Mouse (Mus musculus) heart, embryonic 11.5 days (tissue): Measurements from ENCODE around the gene Ssna1. TPM values are rescaled to one million over a fixed set of nuclear protein-coding genes. Genes with fewer than 3 reads are reported as not detected.

Experiments used
- ATAC-seq: fragments of 200-750 bp; cut with Nextera tagmentation; replicated peaks from 2 replicates; pipeline ENCODE4 v1.8.0; 2017; ENCODE audit warnings: moderate library complexity; ENCODE audit not compliant: insufficient number of reproducible peaks, low FRiP score, low TSS enrichment
- H3K27ac ChIP-seq: fragments of 300-500 bp; sonication (generic); 2 replicates; pipeline ENCODE4 v1.5.1; 2014; ENCODE audit warnings: mild to moderate bottlenecking, low read depth, low read length
- H3K27me3 ChIP-seq: fragments of 300-500 bp; sonication (generic); 2 replicates; pipeline ENCODE4 v1.6.1; 2014; ENCODE audit warnings: mild to moderate bottlenecking, low read length, mixed read lengths; ENCODE audit not compliant: control insufficient read depth, insufficient read depth
- H3K36me3 ChIP-seq: fragments of 300-500 bp; sonication (generic); 2 replicates; pipeline ENCODE4 v1.6.1; 2014; ENCODE audit warnings: mild to moderate bottlenecking, low read length, moderate library complexity, mixed read lengths; ENCODE audit not compliant: control insufficient read depth, insufficient read depth
- H3K4me1 ChIP-seq: fragments of 300-500 bp; sonication (generic); 2 replicates; pipeline ENCODE4 v1.6.1; 2014; ENCODE audit warnings: low read length; ENCODE audit not compliant: control insufficient read depth, insufficient read depth
- H3K4me2 ChIP-seq: fragments of 300-500 bp; sonication (generic); 2 replicates; pipeline ENCODE4 v1.6.1; 2014; ENCODE audit warnings: mild to moderate bottlenecking, moderate library complexity
- H3K4me3 ChIP-seq: fragments of 300-500 bp; sonication (generic); 2 replicates; pipeline ENCODE4 v1.5.1; 2014; ENCODE audit warnings: low read depth, low read length
- H3K9ac ChIP-seq: fragments of 300-500 bp; sonication (generic); 2 replicates; pipeline ENCODE4 v1.6.1; 2014; ENCODE audit warnings: mild to moderate bottlenecking, low read depth, low read length, moderate library complexity
- H3K9me3 ChIP-seq: fragments of 300-500 bp; sonication (generic); replicated peaks from 2 replicates; pipeline ENCODE4 v1.6.1; 2016; ENCODE audit warnings: low read length; ENCODE audit not compliant: control insufficient read depth
- WGBS: fragments of 180-500 bp; shearing (Covaris S2); extraction: QIAGEN DNeasy Blood & Tissue Kit; methylation state at CpG from one replicate; pipeline ENCODE4 v1.1.7; 2014; ENCODE audit not compliant: insufficient replicate concordance; 5-methylcytosine and 5-hydroxymethylcytosine counted together
- polyA plus RNA-seq: library from polyadenylated mRNA; unstranded; fragments of >200 nt; fragmentation: Nextera tagmentation; extraction: Ambion mirVana; gene quantifications from 2 replicates; pipeline ENCODE4 v1.2.1, GENCODE M21; 2014

The Ssna1 gene
- polyA plus RNA-seq, 1 experiment from 2014 or later: 175 TPM

GRCm38 (mm10) chr2:25286837-25287636 is 14.8 kb upstream of the Ssna1 start:
- H3K4me2 ChIP-seq: no peak overlapping the region
- H3K4me1 ChIP-seq: peaks cover 11% of the 10 kb centered on the region; the same call in 1 of the 2 replicates
- H3K27ac ChIP-seq: no peak overlapping the region
- H3K27me3 ChIP-seq: peaks cover 44% of the 10 kb centered on the region
- H3K9ac ChIP-seq: no peak overlapping the region
- 44% methylated on average over 7 of the region's 7 CpGs for WGBS
- H3K9me3 ChIP-seq: no peaks in the 10 kb centered on the region
- H3K36me3 ChIP-seq: peaks cover 11% of the 10 kb centered on the region; the same call in 1 of the 2 replicates
- no peak overlapping the region for H3K4me3 ChIP-seq
- no peak for ATAC-seq

GRCm38 (mm10) chr2:25286314-25286713 is 14.1 kb upstream of the Ssna1 start:
- Histone ChIP-seq H3K9ac (no peak overlapping the region), H3K4me3 (no peak overlapping the region), H3K27me3 (peaks cover 37% of the 10 kb centered on the region), H3K4me2 (no peak overlapping the region), H3K36me3 (peaks cover 15% of the 10 kb centered on the region; the same call in 1 of the 2 replicates), H3K9me3 (no peaks in the 10 kb centered on the region), H3K4me1 (peaks cover 6% of the 10 kb centered on the region; the same call in 1 of the 2 replicates), H3K27ac (no peak overlapping the region)
- 69% methylated on average over 1 of the region's 1 CpGs for WGBS
- no peak for ATAC-seq

GRCm38 (mm10) chr2:25285551-25285950 is 13.3 kb upstream of the Ssna1 start:
- Histone ChIP-seq H3K27ac (no peak overlapping the region), H3K4me2 (no peak overlapping the region), H3K9ac (no peak overlapping the region), H3K36me3 (peaks cover 19% of the 10 kb centered on the region), H3K4me3 (no peak overlapping the region), H3K27me3 (peaks cover 29% of the 10 kb centered on the region), H3K4me1 (peaks cover 6% of the 10 kb centered on the region; the same call in 1 of the 2 replicates), H3K9me3 (no peaks in the 10 kb centered on the region)
- ATAC-seq: no peak
- WGBS: 89% methylated on average over 2 of the region's 2 CpGs

- ATAC-seq: no peak
- no peaks in the 10 kb centered on the region for H3K27me3 ChIP-seq
- H3K36me3 ChIP-seq: peaks cover 45% of the 10 kb centered on the region
- no peaks in the 10 kb centered on the region for H3K4me1 ChIP-seq
- no peak overlapping the region for H3K4me3 ChIP-seq
- no peak overlapping the region for H3K27ac ChIP-seq
- no peak overlapping the region for H3K9ac ChIP-seq
- H3K9me3 ChIP-seq: no peaks in the 10 kb centered on the region
- H3K4me2 ChIP-seq: no peak overlapping the region
- WGBS: 60% methylated on average over 13 of the region's 13 CpGs
Observed at GRCm38 (mm10) chr2:25278928-25279882, 7.0 kb upstream of the Ssna1 start.

- no peak for ATAC-seq
- Histone ChIP-seq H3K27ac (no peak overlapping the region), H3K9ac (peak overlapping the region; percentile 94), H3K4me1 (peaks cover 16% of the 10 kb centered on the region), H3K4me2 (peak overlapping the region; percentile 93), H3K36me3 (peaks cover 30% of the 10 kb centered on the region), H3K4me3 (peak overlapping the region; percentile 82), H3K27me3 (no peaks in the 10 kb centered on the region), H3K9me3 (no peaks in the 10 kb centered on the region)
- 27% methylated on average over 16 of the region's 16 CpGs for WGBS
Observed at GRCm38 (mm10) chr2:25273010-25273409, 772 bp upstream of the Ssna1 start.

- Histone ChIP-seq H3K4me1 (peaks cover 16% of the 10 kb centered on the region), H3K4me3 (peak overlapping the region; percentile 82), H3K9me3 (no peaks in the 10 kb centered on the region), H3K27ac (no peak overlapping the region), H3K36me3 (peaks cover 27% of the 10 kb centered on the region), H3K4me2 (peak overlapping the region; percentile 93), H3K9ac (peak overlapping the region; percentile 94), H3K27me3 (no peaks in the 10 kb centered on the region)
- peak; percentile 21; the same call in 1 of the 2 replicates for ATAC-seq
- 1% methylated on average over 29 of the region's 29 CpGs for WGBS
Observed at GRCm38 (mm10) chr2:25272515-25272914, 277 bp upstream of the Ssna1 start.

GRCm38 (mm10) chr2:25267746-25268309 is 4.4 kb downstream of the Ssna1 start:
- Histone ChIP-seq H3K9me3 (no peaks in the 10 kb centered on the region), H3K27ac (no peak overlapping the region), H3K36me3 (peaks cover 8% of the 10 kb centered on the region; the same call in 1 of the 2 replicates), H3K27me3 (peaks cover 16% of the 10 kb centered on the region), H3K9ac (no peak overlapping the region), H3K4me3 (no peak overlapping the region), H3K4me2 (no peak overlapping the region), H3K4me1 (peaks cover 36% of the 10 kb centered on the region)
- WGBS: 65% methylated on average over 4 of the region's 4 CpGs
- no peak for ATAC-seq

GRCm38 (mm10) chr2:25267241-25267640 is 5.0 kb downstream of the Ssna1 start:
- ATAC-seq: no peak
- peaks cover 8% of the 10 kb centered on the region; the same call in 1 of the 2 replicates for H3K36me3 ChIP-seq
- H3K27me3 ChIP-seq: peaks cover 16% of the 10 kb centered on the region
- H3K9ac ChIP-seq: no peak overlapping the region
- H3K4me1 ChIP-seq: peaks cover 36% of the 10 kb centered on the region
- no peak overlapping the region for H3K4me3 ChIP-seq
- H3K4me2 ChIP-seq: no peak overlapping the region
- H3K27ac ChIP-seq: no peak overlapping the region
- no peaks in the 10 kb centered on the region for H3K9me3 ChIP-seq
